Mouse (Mus musculus): Measurements from ENCODE around the gene Klrb1.

The Klrb1 gene

GRCm38 (mm10) chr6:128733908-128734679 is 11.2 kb upstream of the Klrb1 start:
- DNase-seq = no peak

GRCm38 (mm10) chr6:128732032-128732431 is 9.2 kb upstream of the Klrb1 start:
- DNase-seq = no peak

- no peak for DNase-seq
Measured at GRCm38 (mm10) chr6:128701691-128702090, 21.2 kb downstream of the Klrb1 start.

DNA sequence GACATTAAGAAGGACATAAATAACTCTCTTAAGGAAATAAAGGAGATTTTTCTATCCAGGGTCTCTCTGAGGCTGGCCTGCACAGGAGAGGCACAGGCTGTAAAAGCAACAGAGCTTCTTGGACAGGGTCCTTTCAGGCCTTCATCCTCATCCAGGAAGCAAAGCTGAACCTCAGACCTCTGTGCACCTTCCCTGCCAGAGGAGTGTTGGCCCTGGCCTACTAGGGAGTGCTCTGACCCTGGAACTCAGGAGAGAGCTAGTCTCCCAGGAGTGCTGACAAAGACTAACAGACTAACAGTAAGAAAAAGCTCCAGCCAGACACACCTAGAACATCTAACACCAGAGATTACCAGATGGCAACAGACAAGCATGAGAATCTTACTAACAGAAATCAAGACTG is 43.3 kb downstream of the Klrb1 start:
- no peak for DNase-seq

DNA sequence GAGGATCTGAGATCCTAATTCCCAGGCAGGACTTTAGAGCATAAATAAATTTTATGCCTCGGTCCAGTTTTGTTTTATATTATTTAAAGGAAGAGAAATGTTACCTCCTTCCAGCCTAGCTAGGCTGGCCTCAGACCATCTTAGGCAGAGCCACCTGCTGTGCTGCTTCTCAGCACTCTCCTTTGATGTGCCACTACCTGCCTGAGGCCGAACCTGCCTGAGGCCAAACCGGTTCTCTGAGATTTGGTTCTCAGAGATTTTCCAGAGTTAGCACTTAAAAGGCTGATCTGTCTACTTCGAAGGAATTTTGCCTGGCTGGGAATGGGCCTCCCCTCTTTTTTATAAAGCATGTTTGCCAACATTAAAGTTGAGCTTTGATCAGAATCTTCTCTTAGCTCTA is 52.9 kb downstream of the Klrb1 start:
- no peak for DNase-seq

DNA sequence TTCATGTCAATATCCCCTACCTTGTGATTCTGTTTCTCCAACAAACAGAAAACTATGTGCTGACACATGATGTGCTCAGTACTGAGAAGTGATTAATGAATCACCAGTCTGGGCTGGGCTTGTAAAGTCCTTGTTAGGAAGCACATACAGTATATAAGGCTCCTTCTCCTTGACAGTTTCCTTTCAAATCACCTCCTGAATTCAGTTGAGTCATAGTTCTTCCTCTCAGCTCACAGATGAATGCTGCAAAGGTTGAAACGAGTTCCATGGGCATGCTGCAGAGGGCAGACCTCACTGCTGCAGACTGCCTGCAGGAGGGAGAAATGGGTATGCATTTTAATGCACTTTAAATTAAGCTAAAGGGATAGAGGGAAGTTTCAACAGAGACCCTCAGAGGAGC is 60.7 kb downstream of the Klrb1 start, which contains the start of gene Clec2h:
Gene Clec2h (plus strand): TSS at position 180 of the 400 bp plus-strand sequence.
- no peak for DNase-seq

- no peak for DNase-seq
Measured at GRCm38 (mm10) chr6:128661249-128661648, 61.6 kb downstream of the Klrb1 start.

Data from thymus, adult 18-20 months (tissue).